Mouse (Mus musculus): Measurements from ENCODE around the gene Gm20479.

GRCm38 (mm10) chr7:27364379-27364778 is 7.2 kb upstream of the Gm20479 start:
- TF ChIP-seq CTCF (IDR thresholded peaks at IDR 0.05; ENCODE audit: control insufficient read depth, insufficient read depth, insufficient read length) (no peak), MAX (IDR thresholded peaks at IDR 0.05) (no peak), USF1 (IDR thresholded peaks at IDR 0.05; ENCODE audit: low read depth) (no peak), CEBPB (IDR thresholded peaks at IDR 0.05; ENCODE audit: low read depth) (no peak), MYOD1 (IDR thresholded peaks at IDR 0.05; ENCODE audit: control insufficient read depth, insufficient read length, low read depth) (no peak), MYOG (IDR thresholded peaks at IDR 0.05; ENCODE audit: control insufficient read depth, extremely low read depth, insufficient read length) (no peak)

Data from C2C12 (cell line).